11 mouse cellular contexts compared by ENCODE assay signal in the genomic region with DNA sequence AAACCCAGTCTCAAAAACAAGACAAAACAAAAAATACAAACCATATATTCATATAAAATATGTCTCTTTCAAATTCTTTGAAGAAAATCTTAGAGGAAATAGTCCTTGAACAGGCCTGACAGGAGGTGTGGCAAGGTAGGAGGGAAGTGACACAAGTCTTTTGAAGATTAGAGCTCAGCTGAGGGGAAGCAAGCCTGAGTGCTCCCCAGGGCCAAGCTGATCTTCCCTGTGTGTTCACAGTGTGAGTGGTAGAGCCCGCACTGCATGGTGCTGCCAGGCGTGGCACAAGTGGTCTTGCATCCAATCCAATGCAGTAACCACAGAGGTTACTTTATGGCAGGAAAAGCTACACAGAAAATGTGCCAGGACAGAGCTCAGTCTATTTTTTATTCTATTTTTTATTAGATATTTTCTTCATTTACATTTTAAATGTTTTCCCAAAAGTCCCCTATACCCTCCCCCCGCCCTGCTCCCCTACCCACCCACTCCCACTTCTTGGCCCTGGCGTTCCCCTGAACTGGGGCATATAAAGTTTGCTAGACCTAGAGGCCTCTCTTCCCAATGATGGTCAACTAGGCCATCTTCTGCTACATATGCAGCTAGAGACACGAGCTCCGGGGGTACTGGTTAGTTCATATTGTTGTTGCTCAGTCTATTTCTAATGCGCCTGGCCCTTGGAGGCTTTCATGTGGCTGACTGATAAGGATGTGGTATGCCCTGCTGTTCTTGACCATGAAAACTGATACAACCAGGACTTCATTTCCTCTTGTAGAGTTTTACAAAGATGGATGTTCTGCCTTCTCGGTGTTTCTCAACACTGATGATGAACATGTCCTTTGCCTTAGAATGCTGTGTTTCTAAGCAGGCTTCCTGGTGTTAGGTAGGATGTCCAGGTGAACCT. TPM values are rescaled to one million over a fixed set of nuclear protein-coding genes. Genes with fewer than 3 reads are reported as not detected.
DNase-seq lines count a peak whose midpoint lies in the region; ATAC-seq and TF ChIP-seq lines count a peak whose summit lies in the region.
"Had no signal": no experiment of that assay in that cellular context is flagged by ENCODE, and none has a peak within 500 bp of the region (broad histone marks: within the 10 kb centered on the region; RNA-seq: fewer than 3 reads in every experiment).

No protein-coding gene starts in this region.

- peaks cover 11% of the 10 kb centered on the region; the same call in 1 of the 2 replicates for H3K4me1 ChIP-seq in kidney, adult 2 months (ENCODE audit: control insufficient read depth, insufficient read depth, low read length)
- H3K4me1 ChIP-seq: lung, embryonic 15.5 days had no signal

- H3K4me3 ChIP-seq in kidney, adult 2 months (ENCODE audit: insufficient read depth, low read depth, low read length): no peak overlapping the region
- H3K4me3 ChIP-seq: kidney, embryonic 15.5 days; lung, embryonic 15.5 days had no signal

- no peak overlapping the region for H3K27ac ChIP-seq in kidney, adult 2 months (ENCODE audit: insufficient read depth, low read depth, low read length)
- H3K27ac ChIP-seq: kidney, embryonic 15.5 days; lung, embryonic 15.5 days had no signal

- WGBS in kidney, adult 2 months: 94% methylated on average over 8 of the region's 8 CpGs

- H3K36me3 ChIP-seq in kidney, adult 2 months (ENCODE audit: control insufficient read depth, insufficient read depth, low read length): no peaks in the 10 kb centered on the region

- ATAC-seq in erythroid progenitor cell, adult 5-6 weeks (replicated peaks; ENCODE audit: low FRiP score, poor library complexity, severe bottlenecking): peak; percentile 66
- peak; percentile 74 for ATAC-seq in megakaryocyte progenitor cell, adult 5-6 weeks (replicated peaks; ENCODE audit: poor library complexity)

- no peaks in the 10 kb centered on the region for H3K27me3 ChIP-seq in kidney, adult 2 months (replicated peaks; ENCODE audit: control insufficient read depth, insufficient read depth, low read length)
- H3K27me3 ChIP-seq: kidney, embryonic 15.5 days; lung, embryonic 15.5 days had no signal

- no peak for TF ChIP-seq CTCF in kidney, adult 2 months (conservative IDR thresholded peaks at IDR 0.05; ENCODE audit: insufficient read depth, insufficient read length, low read depth, low read length)

- DNase-seq in heart, adult 11 months: peak; percentile 85
- no peak for DNase-seq in heart, adult 8-10 months (ENCODE audit: low spot score)
- DNase-seq in thymus, postnatal 0 days (ENCODE audit: low spot score): peak; percentile 77
- DNase-seq in gastrocnemius, postnatal 10 days: no peak
- no peak for DNase-seq in adrenal gland, adult 2 months
- no peak for DNase-seq in kidney, adult 2 months
- DNase-seq: heart, postnatal 10 days had no signal

- TF ChIP-seq POLR2A in kidney, adult 2 months (IDR thresholded peaks at IDR 0.05; ENCODE audit: low read depth, low read length): no peak

RNA-seq across cellular contexts. Expression of a gene that starts 16.7 kb away (rescaled TPM):
- 10 to 100 TPM; 37.9 to 41.2 (median 38.4) TPM for total RNA-seq in heart, adult 8-10 months (2022)
- 57.3 and 114 TPM in 2 replicates for total RNA-seq in erythroid progenitor cell, adult 5-6 weeks (2015; ENCODE audit: low replicate concordance)
- total RNA-seq in erythroid progenitor cell, adult 5-6 weeks (2017; ENCODE audit: low replicate concordance): 46.1 and 53.9 TPM in 2 replicates
- 121 and 124 TPM in 2 replicates for total RNA-seq in megakaryocyte progenitor cell, adult 5-6 weeks (2015)
- 106 and 123 TPM in 2 replicates for total RNA-seq in megakaryocyte progenitor cell, adult 5-6 weeks (2017)
- polyA plus RNA-seq in thymus, postnatal 0 days (2015; fragmentation: Nextera tagmentation; extraction: Ambion mirVana): 114 and 125 TPM in 2 replicates
- total RNA-seq in gastrocnemius, postnatal 10 days (2021): 10 to 100 TPM; 33.9 to 37.0 TPM
- total RNA-seq in adrenal gland, adult 2 months (2021): 100 to 1,000 TPM; 188 to 194 TPM
- 84.6 and 132 TPM in 2 replicates for polyA plus RNA-seq in adrenal gland, adult 2 months (2012; rRNA removed)
- 40.8 and 43.7 TPM in 2 replicates for polyA plus RNA-seq in kidney, adult 2 months (2012; rRNA removed)

RNA-seq across cellular contexts. Expression of a gene that starts 56.4 kb away (rescaled TPM):
- 10 to 100 TPM; 22.5 to 26.4 (median 25.4) TPM for total RNA-seq in heart, adult 8-10 months (2022)
- 56.6 and 59.9 TPM in 2 replicates for total RNA-seq in erythroid progenitor cell, adult 5-6 weeks (2015; ENCODE audit: low replicate concordance)
- total RNA-seq in erythroid progenitor cell, adult 5-6 weeks (2017; ENCODE audit: low replicate concordance): 45.6 and 63.0 TPM in 2 replicates
- 32.7 and 36.2 TPM in 2 replicates for total RNA-seq in megakaryocyte progenitor cell, adult 5-6 weeks (2015)
- total RNA-seq in megakaryocyte progenitor cell, adult 5-6 weeks (2017): 34.1 and 40.0 TPM in 2 replicates
- 60.0 and 60.6 TPM in 2 replicates for polyA plus RNA-seq in thymus, postnatal 0 days (2015; fragmentation: Nextera tagmentation; extraction: Ambion mirVana)
- total RNA-seq in gastrocnemius, postnatal 10 days (2021): 10 to 100 TPM; 18.1 to 19.6 TPM
- 10 to 100 TPM; 39.8 to 46.1 TPM for total RNA-seq in adrenal gland, adult 2 months (2021)
- 9.0 and 19.5 TPM in 2 replicates for polyA plus RNA-seq in adrenal gland, adult 2 months (2012; rRNA removed)
- 12.2 and 12.7 TPM in 2 replicates for polyA plus RNA-seq in kidney, adult 2 months (2012; rRNA removed)

Comparison
In these comparisons a context has a peak if more than half of its experiments do, and no peak if none do; other contexts are left out.
1. DNase-seq: peak in heart, adult 11 months (single experiment) and thymus, postnatal 0 days (single experiment); none in heart, adult 8-10 months (single experiment), gastrocnemius, postnatal 10 days (single experiment), adrenal gland, adult 2 months (single experiment) and kidney, adult 2 months (single experiment).